Mouse (Mus musculus) embryonic stem cell, embryonic (primary cell): ENCODE measurements around the gene Ppm1l.

Experiments used
- CTCF ChIA-PET, 4 experiments: fragments of 300-600 bp in 2 of 4; fragments of 350-600 bp in 2 of 4; sonication (Branson Sonifier 250); formaldehyde crosslinking; loops; one replicate each; lab custom pipeline; 2022; ENCODE audit warnings: inconsistent platforms in 2 of 4; lab: Charles Lee
- POLR2A ChIA-PET, 4 experiments: fragments of 300-600 bp in 2 of 4; fragments of 350-600 bp in 2 of 4; sonication (Branson Sonifier 250); formaldehyde crosslinking; loops; one replicate each; lab custom pipeline; 2022; ENCODE audit warnings: antibody characterized with exemption in 4 of 4, inconsistent platforms in 1 of 4; lab: Charles Lee

Gene Ppm1l

GRCm38 (mm10) chr3:69487471-69487870, 170.8 kb downstream of the Ppm1l start:
- POLR2A ChIA-PET: interaction anchor here in 1 of 4 experiments (1.0 kb wide), 1 partner anchor 442 kb away, joined by 3 read pairs; no protein-coding TSS in a partner anchor
- CTCF ChIA-PET: no interaction called here

- CTCF ChIA-PET: no interaction called here
These were observed 173.0 kb downstream of the Ppm1l start for GRCm38 (mm10) chr3:69489669-69490068.

GRCm38 (mm10) chr3:69490981-69491681, 174.5 kb downstream of the Ppm1l start:
- ChIA-PET POLR2A (no interaction called here), CTCF (no interaction called here)

More at GRCm38 (mm10) chr3:69489669-69490068, 173.0 kb downstream of the Ppm1l start:
- POLR2A ChIA-PET: interaction anchor here in 1 of 4 experiments (0.5 kb wide), 1 partner anchor 133 kb away, joined by 3 read pairs; no protein-coding TSS in a partner anchor

- POLR2A ChIA-PET: interaction anchor here in 3 of 4 experiments (0.6 to 1.3 kb wide), 3 partner anchors 8 to 100 kb away, joined by 4 to 6 read pairs (median 4); no protein-coding TSS in a partner anchor
- CTCF ChIA-PET: no interaction called here
These were observed 177.8 kb downstream of the Ppm1l start for GRCm38 (mm10) chr3:69494233-69495010.

GRCm38 (mm10) chr3:69497178-69497577, 180.5 kb downstream of the Ppm1l start:
- ChIA-PET CTCF (no interaction called here), POLR2A (no interaction called here)

GRCm38 (mm10) chr3:69502009-69502408, 185.3 kb downstream of the Ppm1l start:
- ChIA-PET POLR2A (interaction anchor here in 2 of 4 experiments (1.0 to 1.2 kb wide), 5 partner anchors 8 to 219 kb away, joined by 3 to 5 read pairs (median 3); partner anchors contain the start of gene Nmd3 (in 1 of the 2)), CTCF (no interaction called here)

- CTCF ChIA-PET: no interaction called here
- POLR2A ChIA-PET: interaction anchor here in 3 of 4 experiments (0.8 to 1.2 kb wide), 6 partner anchors 8 to 219 kb away, joined by 3 to 6 read pairs (median 4); partner anchors contain the start of gene Nmd3 (in 1 of the 3)
These were observed 185.9 kb downstream of the Ppm1l start for GRCm38 (mm10) chr3:69502527-69502926.

GRCm38 (mm10) chr3:69505090-69505489, 188.4 kb downstream of the Ppm1l start:
- ChIA-PET CTCF (no interaction called here), POLR2A (no interaction called here)

GRCm38 (mm10) chr3:69506352-69506751, 189.7 kb downstream of the Ppm1l start:
- ChIA-PET POLR2A (interaction anchor here in 1 of 4 experiments (1.7 kb wide), 1 partner anchor 10 kb away, joined by 5 read pairs; no protein-coding TSS in a partner anchor), CTCF (no interaction called here)

- POLR2A ChIA-PET: no interaction called here
- CTCF ChIA-PET: no interaction called here
These were observed 192.8 kb downstream of the Ppm1l start for GRCm38 (mm10) chr3:69509411-69509952.

- ChIA-PET POLR2A (no interaction called here), CTCF (interaction anchor here in 1 of 4 experiments (0.7 kb wide), 1 partner anchor 18 kb away, joined by 6 read pairs; no protein-coding TSS in a partner anchor)
These were observed 195.2 kb downstream of the Ppm1l start for GRCm38 (mm10) chr3:69511881-69512280.

GRCm38 (mm10) chr3:69512402-69512801, 195.7 kb downstream of the Ppm1l start:
- CTCF ChIA-PET: interaction anchor here in 1 of 4 experiments (0.7 kb wide), 1 partner anchor 17 kb away, joined by 6 read pairs; no protein-coding TSS in a partner anchor
- POLR2A ChIA-PET: no interaction called here

- ChIA-PET POLR2A (interaction anchor here in 3 of 4 experiments (0.6 to 1.4 kb wide), 9 partner anchors 8 to 221 kb away, joined by 3 to 5 read pairs (median 3); no protein-coding TSS in a partner anchor), CTCF (interaction anchor here in 1 of 4 experiments (0.7 kb wide), 1 partner anchor 21 kb away, joined by 3 read pairs; no protein-coding TSS in a partner anchor)
These were observed 199.2 kb downstream of the Ppm1l start for GRCm38 (mm10) chr3:69515730-69516350.

- ChIA-PET CTCF (interaction anchor here in 1 of 4 experiments (0.6 kb wide), 1 partner anchor 59 kb away, joined by 4 read pairs; no protein-coding TSS in a partner anchor), POLR2A (interaction anchor here in 1 of 4 experiments (0.6 to 0.9 kb wide), 2 partner anchors 11 to 110 kb away, joined by 4 read pairs; no protein-coding TSS in a partner anchor)
These were observed 202.5 kb downstream of the Ppm1l start for GRCm38 (mm10) chr3:69519188-69519587.

GRCm38 (mm10) chr3:69519789-69520558, 203.3 kb downstream of the Ppm1l start:
- POLR2A ChIA-PET: interaction anchor here in 2 of 4 experiments (0.7 to 1.4 kb wide), 4 partner anchors 10 to 201 kb away, joined by 3 to 4 read pairs (median 4); partner anchors contain the start of gene Nmd3 (in 1 of the 2)
- CTCF ChIA-PET: no interaction called here

GRCm38 (mm10) chr3:69522270-69522669, 205.6 kb downstream of the Ppm1l start:
- CTCF ChIA-PET: no interaction called here
- POLR2A ChIA-PET: interaction anchor here in 2 of 4 experiments (0.6 to 1.5 kb wide), 3 partner anchors 8 to 65 kb away, joined by 3 to 5 read pairs (median 4); no protein-coding TSS in a partner anchor

GRCm38 (mm10) chr3:69524356-69525071, 207.9 kb downstream of the Ppm1l start:
- ChIA-PET CTCF (no interaction called here), POLR2A (interaction anchor here in 2 of 4 experiments (0.5 to 2.0 kb wide), 4 partner anchors 9 to 171 kb away, joined by 3 to 5 read pairs (median 4); no protein-coding TSS in a partner anchor)
